Mouse (Mus musculus) MEL (cell line): ENCODE results near the gene Fkbp9.

Experiments
- SIN3A ChIP-seq: IDR thresholded peaks from 2 replicates; pipeline ENCODE4 v1.6.1; 2012; ENCODE audit warnings: low read length, improper control_type of control experiment, inconsistent platforms
- USF1 ChIP-seq: IDR thresholded peaks from 2 replicates; pipeline ENCODE4 v1.6.1; 2014; ENCODE audit warnings: low read depth, mild to moderate bottlenecking, inconsistent platforms, low read length, improper control_type of control experiment, moderate library complexity

- peak; percentile 91 for TF ChIP-seq SIN3A
- no peak for TF ChIP-seq USF1
Observed at GRCm38 (mm10) chr6:56919330-56920044, 87.6 kb downstream of the Fkbp9 start.
